Mouse (Mus musculus): ENCODE measurements around the gene Mul1. TPM values are rescaled to one million over a fixed set of nuclear protein-coding genes. Genes with fewer than 3 reads are reported as not detected.
A peak's percentile ranks its signal among the peaks of the same experiment; 100 is the strongest.

Gene Mul1
- total RNA-seq, 2 experiments from 2014 or later: 30.1 to 33.2 TPM

- no peak for DNase-seq (ENCODE audit: low spot score in 2 of 2)
Observed at GRCm38 (mm10) chr4:138459775-138460174, 25.3 kb downstream of the Mul1 start.

GRCm38 (mm10) chr4:138460910-138461309, 26.4 kb downstream of the Mul1 start:
- no peak for DNase-seq (ENCODE audit: low spot score in 2 of 2)

GRCm38 (mm10) chr4:138461471-138461870, 27.0 kb downstream of the Mul1 start:
- DNase-seq (ENCODE audit: low spot score in 2 of 2): no peak

- DNase-seq (ENCODE audit: low spot score in 2 of 2): peak in 1 of 2 experiments; percentile 47
Observed at GRCm38 (mm10) chr4:138462971-138463831, 28.7 kb downstream of the Mul1 start.

GRCm38 (mm10) chr4:138463832-138464487, 29.5 kb downstream of the Mul1 start:
- peak in 1 of 2 experiments; percentile 73 for DNase-seq (ENCODE audit: low spot score in 2 of 2)

- peak; percentile 35 to 72 for DNase-seq (ENCODE audit: low spot score in 2 of 2)
Observed at GRCm38 (mm10) chr4:138464667-138465353, 30.3 kb downstream of the Mul1 start.

- no peak for DNase-seq (ENCODE audit: low spot score in 2 of 2)
Observed at GRCm38 (mm10) chr4:138465446-138465845, 31.0 kb downstream of the Mul1 start.

- no peak for DNase-seq (ENCODE audit: low spot score in 2 of 2)
Observed at GRCm38 (mm10) chr4:138466690-138467089, 32.2 kb downstream of the Mul1 start.

- DNase-seq (ENCODE audit: low spot score in 2 of 2): no peak
Observed at GRCm38 (mm10) chr4:138467451-138467850, 33.0 kb downstream of the Mul1 start.

GRCm38 (mm10) chr4:138469080-138469479, 34.6 kb downstream of the Mul1 start:
- DNase-seq (ENCODE audit: low spot score in 2 of 2): peak; percentile 36 to 37

- no peak for DNase-seq (ENCODE audit: low spot score in 2 of 2)
Observed at GRCm38 (mm10) chr4:138471241-138471640, 36.8 kb downstream of the Mul1 start.

- DNase-seq (ENCODE audit: low spot score in 2 of 2): no peak
Observed at GRCm38 (mm10) chr4:138479595-138479994, 45.1 kb downstream of the Mul1 start.

GRCm38 (mm10) chr4:138480962-138481361, 46.5 kb downstream of the Mul1 start:
- DNase-seq (ENCODE audit: low spot score in 2 of 2): no peak

GRCm38 (mm10) chr4:138482721-138483120, 48.2 kb downstream of the Mul1 start:
- no peak for DNase-seq (ENCODE audit: low spot score in 2 of 2)

GRCm38 (mm10) chr4:138488241-138488640, 53.8 kb downstream of the Mul1 start:
- DNase-seq (ENCODE audit: low spot score in 2 of 2): no peak

GRCm38 (mm10) chr4:138491088-138491487, 56.6 kb downstream of the Mul1 start:
- no peak for DNase-seq (ENCODE audit: low spot score in 2 of 2)

Other genes starting within 250 kb of the Mul1 start
- 100 to 1,000 TPM; 102 to 108 TPM for gene Hp1bp3, start 218.4 kb upstream of the Mul1 start, total RNA-seq (2021)
- under 1 TPM in 1 of 2 experiments, not detected in 1; 0.39 TPM for gene Sh2d5, start 184.3 kb upstream of the Mul1 start, total RNA-seq (2021)
- under 1 TPM; 0.34 TPM for gene Kif17, start 184.2 kb upstream of the Mul1 start, total RNA-seq (2021)
- 100 to 1,000 TPM; 106 to 115 TPM for gene Ddost, start 129.9 kb upstream of the Mul1 start, total RNA-seq (2021)
- 100 to 1,000 TPM; 170 to 188 TPM for gene Pink1, start 108.4 kb upstream of the Mul1 start, total RNA-seq (2021)
- gene Cda, start 66.7 kb upstream of the Mul1 start, total RNA-seq (2021): 1 to 10 TPM; 2.1 to 2.4 TPM
- gene Fam43b, start 38.1 kb upstream of the Mul1 start, total RNA-seq (2021): not detected
- gene Camk2n1, start 19.6 kb downstream of the Mul1 start, total RNA-seq (2021): 10 to 100 TPM in 1 of 2 experiments, 1 to 10 TPM in 1; 8.1 to 10.5 TPM
- gene Vwa5b1, start 201.2 kb downstream of the Mul1 start, total RNA-seq (2021): not detected

Data from gastrocnemius, postnatal 4 days (tissue).